ENCODE assay signal across 9 mouse cellular contexts in the genomic region with DNA sequence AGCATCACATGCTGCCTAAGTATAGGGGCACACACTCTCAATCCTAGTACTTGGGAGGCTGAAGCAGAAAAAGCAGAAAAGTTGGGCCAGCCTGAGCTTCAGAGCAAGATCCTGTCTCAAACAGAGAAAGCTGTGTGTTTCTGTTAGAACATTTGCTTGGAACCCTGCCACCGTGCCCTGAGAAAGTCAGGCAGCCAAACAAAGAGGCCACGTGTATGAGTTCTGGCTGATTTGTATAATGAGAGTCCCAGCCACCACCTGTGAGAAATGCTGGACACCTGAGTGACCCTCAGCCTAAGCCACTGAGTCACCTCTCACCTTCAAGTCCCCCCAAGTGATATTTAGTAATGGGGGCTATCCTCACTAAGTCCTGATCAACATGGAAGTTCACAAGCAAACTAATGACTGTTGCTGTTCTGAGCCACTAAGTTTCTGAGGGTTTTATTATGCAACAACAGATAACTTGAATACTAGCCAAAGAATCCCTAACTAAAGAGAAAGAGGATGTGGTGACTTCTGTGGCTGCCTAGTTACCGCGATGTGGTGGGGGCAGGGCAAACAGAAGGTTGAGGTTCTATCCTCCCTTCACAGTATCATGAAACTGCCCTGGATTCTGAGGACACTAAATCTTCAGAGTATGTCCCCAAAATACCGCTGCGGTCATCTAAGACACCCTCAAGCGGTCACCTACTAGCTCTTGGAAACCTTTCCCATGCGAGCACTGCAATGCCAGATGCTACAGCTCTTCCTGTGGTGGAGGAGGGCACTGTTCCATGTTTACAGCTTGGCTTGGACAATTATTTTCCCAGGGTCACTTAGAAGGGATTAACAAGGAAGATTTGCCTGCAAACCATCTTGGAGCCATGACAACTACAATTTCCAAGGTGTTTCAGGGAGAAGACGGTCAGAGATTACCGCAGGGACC. TPM values are rescaled to one million over a fixed set of nuclear protein-coding genes. Genes with fewer than 3 reads are reported as not detected.
DNase-seq lines count a peak whose midpoint lies in the region; ATAC-seq and TF ChIP-seq lines count a peak whose summit lies in the region.
"Had no signal": no experiment of that assay in that cellular context is flagged by ENCODE, and none has a peak within 500 bp of the region (broad histone marks: within the 10 kb centered on the region; RNA-seq: fewer than 3 reads in every experiment).

No protein-coding gene starts in this region.

- H3K9ac ChIP-seq in lung, embryonic 14.5 days: no peak overlapping the region

- no peak for TF ChIP-seq POLR2A in spleen, adult 2 months (IDR thresholded peaks at IDR 0.05; ENCODE audit: low read depth, low read length)

- peak; percentile 97 for ATAC-seq in common myeloid progenitor, adult 5-6 weeks (replicated peaks; ENCODE audit: low read depth, poor library complexity, severe bottlenecking)
- no peak for ATAC-seq in lung, embryonic 14.5 days (ENCODE audit: insufficient read depth)

- 0 out of 2 replicates have a peak, but pooled peaks cover 4% of the 10 kb centered on the region for H3K9me3 ChIP-seq in lung, embryonic 14.5 days (ENCODE audit: low read depth, low read length)
- peaks cover 7% of the 10 kb centered on the region; the same call in 1 of the 2 replicates for H3K9me3 ChIP-seq in midbrain, embryonic 10.5 days (replicated peaks)

- H3K27ac ChIP-seq in spleen, adult 2 months (ENCODE audit: insufficient read depth, low read length): no peak overlapping the region
- H3K27ac ChIP-seq in lung, embryonic 14.5 days (ENCODE audit: low read depth): peak overlapping the region; percentile 26; the same call in 1 of the 2 replicates
- no peak overlapping the region for H3K27ac ChIP-seq in midbrain, embryonic 10.5 days (replicated peaks)

- 27% methylated on average over 10 of the region's 10 CpGs for WGBS in spleen, adult 2 months
- WGBS in lung, embryonic 14.5 days: 72% methylated on average over 10 of the region's 10 CpGs
- 95% methylated on average over 10 of the region's 10 CpGs for WGBS in midbrain, embryonic 10.5 days

- no peak for TF ChIP-seq CTCF in spleen, adult 2 months (IDR thresholded peaks at IDR 0.05; ENCODE audit: extremely low read depth, insufficient read depth, insufficient read length, insufficient replicate concordance)
- no peak for TF ChIP-seq CTCF in lung, embryonic 14.5 days (IDR thresholded peaks at IDR 0.05; ENCODE audit: low read depth)

- no peak overlapping the region for H3K4me2 ChIP-seq in lung, embryonic 14.5 days

- peak; percentile 7 to 15 for DNase-seq in spleen, adult 2 months (ENCODE audit: low read depth in 1 of 2, low spot score in 2 of 2)
- DNase-seq in spleen, adult 12 weeks (ENCODE audit: low spot score): no peak
- DNase-seq in lung, embryonic 14.5 days: peak; percentile 71
- DNase-seq in thymus, postnatal 14 days: peak; percentile 32
- no peak for DNase-seq in gastrocnemius, adult 18-20 months (ENCODE audit: low spot score)
- DNase-seq in adrenal gland, postnatal 36 days: no peak
- no peak for DNase-seq in midbrain, embryonic 10.5 days (ENCODE audit: low spot score)

- no peak overlapping the region for H3K4me3 ChIP-seq in spleen, adult 2 months (ENCODE audit: extremely low read depth, insufficient read depth, insufficient read length)
- H3K4me3 ChIP-seq in lung, embryonic 14.5 days (ENCODE audit: low read depth, low read length): no peak overlapping the region
- H3K4me3 ChIP-seq in midbrain, embryonic 10.5 days: no peak overlapping the region

- H3K4me1 ChIP-seq in spleen, adult 2 months (ENCODE audit: control insufficient read depth, insufficient read depth, insufficient read length): peaks cover 8% of the 10 kb centered on the region; the same call in 1 of the 2 replicates
- 0 out of 2 replicates have a peak, but pooled peaks cover 8% of the 10 kb centered on the region for H3K4me1 ChIP-seq in lung, embryonic 14.5 days (ENCODE audit: insufficient read depth)
- H3K4me1 ChIP-seq in midbrain, embryonic 10.5 days: no peaks in the 10 kb centered on the region

- H3K27me3 ChIP-seq in spleen, adult 2 months (ENCODE audit: control insufficient read depth, insufficient read depth, low read length): no peaks in the 10 kb centered on the region
- H3K27me3 ChIP-seq in lung, embryonic 14.5 days (ENCODE audit: insufficient read depth, low read length): no peaks in the 10 kb centered on the region
- no peaks in the 10 kb centered on the region for H3K27me3 ChIP-seq in midbrain, embryonic 10.5 days (ENCODE audit: low read depth, poor library complexity, severe bottlenecking)

- H3K36me3 ChIP-seq in spleen, adult 2 months (ENCODE audit: control insufficient read depth, insufficient read depth, low read length): no peaks in the 10 kb centered on the region
- H3K36me3 ChIP-seq in lung, embryonic 14.5 days (ENCODE audit: insufficient read depth): no peaks in the 10 kb centered on the region
- H3K36me3 ChIP-seq in midbrain, embryonic 10.5 days: no peaks in the 10 kb centered on the region

RNA-seq across cellular contexts. Expression of a gene that starts 31.9 kb away (rescaled TPM):
- not detected in 2 replicates for polyA plus RNA-seq in spleen, adult 2 months (2012; rRNA removed)
- total RNA-seq in common myeloid progenitor, adult 5-6 weeks (2017): not detected in 2 replicates
- not detected in 2 replicates for polyA plus RNA-seq in lung, embryonic 14.5 days (2014; fragmentation: Nextera tagmentation; extraction: Ambion mirVana)
- total RNA-seq in gastrocnemius, adult 18-20 months (2021): not detected
- total RNA-seq in adrenal gland, postnatal 36 days (2021): under 1 TPM in 1 of 2 experiments, not detected in 1; 0.30 TPM
- polyA plus RNA-seq in midbrain, embryonic 10.5 days (2016; fragmentation: Nextera tagmentation; extraction: Ambion mirVana): 0.05 TPM in 1 of 2 replicates, not detected in the other
- total RNA-seq: heart, postnatal 10 days had no signal

Comparison
In these comparisons a context has a peak if more than half of its experiments do, and no peak if none do; other contexts are left out.
1. DNase-seq: peak in spleen, adult 2 months (2 of 2), lung, embryonic 14.5 days (single experiment) and thymus, postnatal 14 days (single experiment); none in spleen, adult 12 weeks (single experiment), gastrocnemius, adult 18-20 months (single experiment), adrenal gland, postnatal 36 days (0 of 2) and midbrain, embryonic 10.5 days (single experiment).